Mouse (Mus musculus): ENCODE results near the gene Ppp2r3c. TPM values are rescaled to one million over a fixed set of nuclear protein-coding genes. Genes with fewer than 3 reads are reported as not detected.

Ppp2r3c gene
- total and polyA plus RNA-seq, 2 experiments from 2014 or later: 10.2 to 19.6 TPM

DNA sequence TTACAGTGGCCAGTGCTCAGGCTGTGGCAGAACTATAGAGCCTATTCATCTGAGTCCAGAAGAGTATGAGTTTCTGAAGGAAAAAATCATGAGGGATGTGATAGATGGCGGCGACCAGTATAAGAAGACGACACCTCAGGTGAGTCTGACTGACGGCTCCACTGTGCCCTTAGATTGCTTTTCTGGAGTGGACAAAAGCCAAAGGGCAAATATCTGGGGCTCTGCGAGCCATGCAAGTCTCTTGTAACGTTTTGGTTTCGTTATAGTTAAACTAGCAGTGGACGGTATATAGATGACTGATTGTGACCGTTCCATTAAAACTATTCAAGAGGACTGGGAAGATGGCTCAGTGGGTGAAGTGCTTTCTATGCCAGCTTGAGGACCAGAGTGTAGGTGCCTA is 5.9 kb upstream of the Ppp2r3c start:
- no peak overlapping the region for H3K9ac ChIP-seq (replicated peaks; ENCODE audit: low read length)
- 94% methylated on average over 9 of the region's 9 CpGs for WGBS
- no peaks in the 10 kb centered on the region for H3K36me3 ChIP-seq (ENCODE audit: insufficient read depth, low read length)
- no peak overlapping the region for H3K27ac ChIP-seq
- DNase-seq (ENCODE audit: low spot score) (no peak), ATAC-seq (no peak)
- no peak overlapping the region for H3K4me3 ChIP-seq (ENCODE audit: low read length)
- no peak for TF ChIP-seq CTCF (IDR thresholded peaks at IDR 0.05; ENCODE audit: low read depth)
- H3K9me3 ChIP-seq (ENCODE audit: low read length): no peaks in the 10 kb centered on the region
- H3K27me3 ChIP-seq (ENCODE audit: insufficient read depth, low read length): no peaks in the 10 kb centered on the region
- H3K4me2 ChIP-seq (ENCODE audit: low read depth, low read length): no peak overlapping the region
- H3K4me1 ChIP-seq (ENCODE audit: insufficient read depth, low read length): peaks cover 4% of the 10 kb centered on the region; the same call in 1 of the 2 replicates

DNA sequence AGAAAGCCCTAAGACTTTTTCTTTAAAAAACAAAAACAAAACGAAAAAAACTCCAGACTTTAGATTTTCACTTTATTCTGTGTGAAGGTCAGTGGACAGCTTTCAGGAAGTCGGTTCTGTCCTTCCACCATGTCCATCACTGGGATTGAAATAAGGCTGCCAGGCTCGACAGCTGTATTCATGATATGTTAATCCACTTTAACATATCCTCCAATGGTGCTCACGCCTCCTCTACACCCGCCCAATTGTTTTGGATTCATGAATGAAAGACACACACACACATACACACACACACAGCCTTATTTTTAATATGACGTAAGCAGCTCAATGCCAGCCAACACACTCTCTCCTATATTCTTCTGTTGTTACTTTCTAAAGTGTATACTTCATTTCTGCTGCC is 4.8 kb upstream of the Ppp2r3c start:
- no peak overlapping the region for H3K4me2 ChIP-seq (ENCODE audit: low read depth, low read length)
- DNase-seq (ENCODE audit: low spot score) (no peak), ATAC-seq (no peak)
- no peaks in the 10 kb centered on the region for H3K36me3 ChIP-seq (ENCODE audit: insufficient read depth, low read length)
- WGBS: 68% methylated on average over 6 of the region's 6 CpGs
- TF ChIP-seq CTCF (IDR thresholded peaks at IDR 0.05; ENCODE audit: low read depth): no peak
- H3K4me3 ChIP-seq (ENCODE audit: low read length): no peak overlapping the region
- no peak overlapping the region for H3K9ac ChIP-seq (replicated peaks; ENCODE audit: low read length)
- no peak overlapping the region for H3K27ac ChIP-seq
- no peaks in the 10 kb centered on the region for H3K9me3 ChIP-seq (ENCODE audit: low read length)
- no peaks in the 10 kb centered on the region for H3K27me3 ChIP-seq (ENCODE audit: insufficient read depth, low read length)
- H3K4me1 ChIP-seq (ENCODE audit: insufficient read depth, low read length): peaks cover 9% of the 10 kb centered on the region; the same call in 1 of the 2 replicates

DNA sequence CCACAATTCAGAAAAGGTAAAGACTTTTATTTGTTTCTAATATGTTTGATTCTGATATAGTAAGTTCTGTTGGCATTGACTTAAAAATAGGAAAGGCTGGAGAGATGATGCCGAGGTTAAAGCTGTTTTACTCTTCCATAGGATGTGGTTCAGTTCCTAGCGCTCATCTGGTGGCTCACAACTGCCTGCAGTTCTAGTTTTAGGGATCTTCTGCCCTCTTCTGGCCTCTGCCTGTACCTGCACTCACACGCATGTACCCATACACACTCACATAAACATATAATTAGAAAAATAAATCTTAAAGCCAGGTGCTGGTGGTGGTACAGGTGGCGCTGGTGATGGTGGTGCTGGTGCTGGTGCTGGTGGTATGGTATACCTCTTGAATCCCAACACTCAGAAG is 3.6 kb upstream of the Ppp2r3c start:
- Histone ChIP-seq H3K9me3 (ENCODE audit: low read length) (no peaks in the 10 kb centered on the region), H3K4me1 (ENCODE audit: insufficient read depth, low read length) (peaks cover 11% of the 10 kb centered on the region; the same call in 1 of the 2 replicates), H3K4me2 (ENCODE audit: low read depth, low read length) (no peak overlapping the region), H3K36me3 (ENCODE audit: insufficient read depth, low read length) (no peaks in the 10 kb centered on the region), H3K4me3 (ENCODE audit: low read length) (no peak overlapping the region), H3K9ac (replicated peaks; ENCODE audit: low read length) (no peak overlapping the region), H3K27ac (no peak overlapping the region), H3K27me3 (ENCODE audit: insufficient read depth, low read length) (no peaks in the 10 kb centered on the region)
- DNase-seq (ENCODE audit: low spot score) (no peak), ATAC-seq (no peak)
- 97% methylated on average over 4 of the region's 4 CpGs for WGBS
- 0 out of 2 replicates have a peak, but pooled peaks have one; percentile 3 for TF ChIP-seq CTCF (IDR thresholded peaks at IDR 0.05; ENCODE audit: low read depth)

DNA sequence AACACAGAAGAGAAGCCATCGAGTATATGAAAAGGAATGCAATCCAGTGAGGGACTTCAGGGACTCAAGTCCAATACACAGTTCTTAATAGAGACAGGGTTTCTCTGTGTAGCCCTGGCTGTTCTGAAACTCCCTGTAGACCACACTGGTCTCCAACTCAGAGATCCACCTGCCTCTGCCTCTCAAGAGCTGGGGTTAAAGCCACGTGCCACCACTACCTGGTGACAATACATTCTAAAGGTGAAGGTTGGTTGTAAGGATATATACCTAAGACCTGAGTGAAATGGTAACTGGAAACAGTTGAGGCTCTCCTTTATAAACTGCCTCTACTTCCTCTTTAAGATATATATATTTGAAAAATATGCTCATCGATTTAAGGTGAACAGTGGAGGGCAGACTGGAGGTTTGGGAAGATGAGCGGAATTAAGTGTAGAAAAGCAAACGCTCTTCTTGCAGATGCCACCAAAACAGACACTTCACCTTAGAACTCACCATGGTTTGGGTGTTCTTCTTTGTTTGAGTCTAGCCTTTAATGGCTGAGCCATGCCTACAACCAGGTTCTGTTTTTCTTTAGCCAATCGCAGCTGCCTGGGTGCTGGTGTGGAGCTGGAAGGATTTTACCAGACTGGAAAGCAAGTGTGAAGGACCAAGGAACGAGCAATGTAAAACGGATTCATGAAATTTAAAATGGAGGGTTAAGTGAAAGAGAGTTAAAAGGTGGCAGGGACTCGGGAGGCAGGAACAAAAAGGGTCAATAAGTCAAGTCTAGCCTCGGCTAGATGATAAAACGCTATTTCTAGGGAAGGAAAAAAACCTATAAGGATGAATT is 1.1 kb downstream of the Ppp2r3c start:
- Histone ChIP-seq H3K27ac (peak overlapping the region; percentile 84), H3K36me3 (ENCODE audit: insufficient read depth, low read length) (peaks cover 11% of the 10 kb centered on the region), H3K4me3 (ENCODE audit: low read length) (peak overlapping the region; percentile 67), H3K9me3 (ENCODE audit: low read length) (no peaks in the 10 kb centered on the region), H3K9ac (replicated peaks; ENCODE audit: low read length) (peak overlapping the region; percentile 67), H3K27me3 (ENCODE audit: insufficient read depth, low read length) (no peaks in the 10 kb centered on the region), H3K4me1 (ENCODE audit: insufficient read depth, low read length) (peaks cover 18% of the 10 kb centered on the region), H3K4me2 (ENCODE audit: low read depth, low read length) (peak overlapping the region; percentile 80)
- WGBS: 39% methylated on average over 11 of the region's 11 CpGs
- ATAC-seq (peak; percentile 7; the same call in 1 of the 2 replicates), DNase-seq (ENCODE audit: low spot score) (peak; percentile 34)
- TF ChIP-seq CTCF (IDR thresholded peaks at IDR 0.05; ENCODE audit: low read depth): no peak

DNA sequence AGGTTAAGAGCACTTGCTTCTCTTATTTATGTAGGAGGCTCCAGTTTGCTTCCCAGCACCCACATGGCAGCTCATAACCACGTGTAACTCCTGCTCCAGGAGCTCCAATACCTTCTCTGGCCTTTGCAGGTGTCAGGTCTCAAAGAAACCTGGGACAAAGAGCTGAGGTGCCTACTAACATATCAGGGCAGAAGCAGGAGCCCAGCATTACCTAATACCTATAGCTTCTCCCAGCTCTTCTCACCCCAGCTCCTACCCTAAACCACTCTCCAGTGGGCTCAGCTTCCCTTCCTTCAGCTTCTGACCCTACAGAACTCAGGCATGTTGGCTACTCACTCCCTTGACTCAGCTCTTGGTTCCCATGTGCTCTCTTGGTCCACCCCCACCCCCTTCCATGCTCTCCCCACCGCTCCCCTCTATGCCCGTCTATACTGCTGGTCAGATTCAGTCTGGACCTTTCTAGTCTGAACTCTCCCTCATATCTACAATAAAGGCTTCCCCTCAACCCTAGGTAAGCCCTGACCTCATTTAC is 1.9 kb downstream of the Ppp2r3c start:
- TF ChIP-seq CTCF (IDR thresholded peaks at IDR 0.05; ENCODE audit: low read depth): no peak
- Histone ChIP-seq H3K4me1 (ENCODE audit: insufficient read depth, low read length) (peaks cover 18% of the 10 kb centered on the region), H3K27ac (no peak overlapping the region), H3K4me2 (ENCODE audit: low read depth, low read length) (peak overlapping the region; percentile 80), H3K36me3 (ENCODE audit: insufficient read depth, low read length) (peaks cover 12% of the 10 kb centered on the region), H3K4me3 (ENCODE audit: low read length) (0 out of 2 replicates have a peak overlapping the region, but pooled peaks have one; percentile 0), H3K27me3 (ENCODE audit: insufficient read depth, low read length) (no peaks in the 10 kb centered on the region), H3K9me3 (ENCODE audit: low read length) (no peaks in the 10 kb centered on the region), H3K9ac (replicated peaks; ENCODE audit: low read length) (no peak overlapping the region)
- WGBS: 83% methylated on average over 3 of the region's 3 CpGs
- ATAC-seq: no peak
- DNase-seq (ENCODE audit: low spot score): no peak

DNA sequence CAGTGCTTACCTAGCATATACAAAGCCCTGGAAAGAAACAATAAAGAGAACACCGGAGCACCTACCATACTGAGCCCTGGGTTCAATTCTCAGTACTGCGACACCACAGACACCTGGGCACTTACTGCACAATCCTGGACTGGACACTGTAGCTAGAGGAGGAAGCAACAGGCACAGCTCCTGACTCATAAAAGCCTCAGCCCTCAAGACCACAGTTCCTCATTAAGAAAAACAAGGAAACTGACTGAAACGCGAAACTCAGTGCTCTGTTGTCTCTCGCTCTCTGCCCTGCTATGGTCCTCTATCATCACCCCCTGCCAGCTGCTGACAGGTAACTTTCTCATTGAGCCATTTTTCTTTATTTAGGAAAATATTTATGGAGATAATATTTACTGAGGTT is 3.5 kb downstream of the Ppp2r3c start, which contains the start of gene 1110008L16Rik:
Gene 1110008L16Rik (plus strand): TSS at position 242 of the 400 bp plus-strand sequence.
- Histone ChIP-seq H3K9me3 (ENCODE audit: low read length) (no peaks in the 10 kb centered on the region), H3K9ac (replicated peaks; ENCODE audit: low read length) (no peak within 1 kb of the TSS), H3K36me3 (ENCODE audit: insufficient read depth, low read length) (peaks cover 21% of the 10 kb centered on the region), H3K27ac (no peak within 1 kb of the TSS), H3K27me3 (ENCODE audit: insufficient read depth, low read length) (no peaks in the 10 kb centered on the region), H3K4me1 (ENCODE audit: insufficient read depth, low read length) (peaks cover 18% of the 10 kb centered on the region), H3K4me2 (ENCODE audit: low read depth, low read length) (no peak within 1 kb of the TSS), H3K4me3 (ENCODE audit: low read length) (no peak within 1 kb of the TSS)
- no peak for TF ChIP-seq CTCF (IDR thresholded peaks at IDR 0.05; ENCODE audit: low read depth)
- DNase-seq (ENCODE audit: low spot score): no peak
- no peak for ATAC-seq
- WGBS: 85% methylated on average over 5 of the region's 5 CpGs
